Mouse (Mus musculus): ENCODE data around the gene Vmn2r45. TPM values are rescaled to one million over a fixed set of nuclear protein-coding genes. Genes with fewer than 3 reads are reported as not detected.
"Not testable (repeated sequence)": the region's sequence is repeated elsewhere in the genome, so short reads cannot be mapped to it uniquely, and the experiment has no call there.

Vmn2r45 gene
- not detected in 2 replicates for polyA plus RNA-seq (2012; ENCODE audit: insufficient read depth, insufficient read length, low replicate concordance, missing spikeins)

- WGBS, result 48% methylated on average over 2 of the region's 2 CpGs
- not testable (repeated sequence) for H3K4me1 ChIP-seq (ENCODE audit: control insufficient read depth, insufficient read depth, low read length); H3K27ac ChIP-seq (ENCODE audit: insufficient read depth, low read depth, low read length); H3K4me3 ChIP-seq (ENCODE audit: insufficient read depth, low read depth, low read length)
These were observed at the start of gene Vmn2r45 for GRCm38 (mm10) chr7:8488975-8489374. Vmn2r45 (minus strand) TSS chr7:8489075.

Other genes with a start within 250 kb of the Vmn2r45 start
- gene Vmn2r43, start 228.5 kb downstream of the Vmn2r45 start, polyA plus RNA-seq (2012; ENCODE audit: insufficient read depth, insufficient read length, low replicate concordance, missing spikeins), result not detected in 2 replicates
- gene Vmn2r44, start 105.7 kb downstream of the Vmn2r45 start, polyA plus RNA-seq (2012; ENCODE audit: insufficient read depth, insufficient read length, low replicate concordance, missing spikeins), result not detected in 2 replicates

Data from olfactory bulb, adult 2 months (tissue).